Mouse (Mus musculus) embryonic fibroblast, embryonic 13.5 days (primary cell): Measurements from ENCODE around the gene Gm4737.

Source experiments
- CTCF ChIP-seq: IDR thresholded peaks from 2 replicates; pipeline ENCODE4 v1.5.1; 2011; ENCODE audit warnings: mild to moderate bottlenecking, control low read depth, low read length, moderate library complexity, borderline replicate concordance; ENCODE audit not compliant: insufficient read depth
- POLR2A ChIP-seq: IDR thresholded peaks from 2 replicates; pipeline ENCODE4 v1.6.1; 2011; ENCODE audit warnings: low read depth, mild to moderate bottlenecking, control low read depth, low read length, moderate library complexity

GRCm38 (mm10) chr16:46166971-46167370, 12.1 kb upstream of the Gm4737 start:
- TF ChIP-seq POLR2A (no peak), CTCF (no peak)
